Mouse (Mus musculus): Measurements from ENCODE around the gene Ube2j1. TPM values are rescaled to one million over a fixed set of nuclear protein-coding genes. Genes with fewer than 3 reads are reported as not detected.
"Not testable (repeated sequence)": the region's sequence is repeated elsewhere in the genome, so short reads cannot be mapped to it uniquely, and the experiment has no call there.

Ube2j1 gene
- polyA plus RNA-seq, 1 experiment from 2014 or later, result 44.3 TPM

DNA sequence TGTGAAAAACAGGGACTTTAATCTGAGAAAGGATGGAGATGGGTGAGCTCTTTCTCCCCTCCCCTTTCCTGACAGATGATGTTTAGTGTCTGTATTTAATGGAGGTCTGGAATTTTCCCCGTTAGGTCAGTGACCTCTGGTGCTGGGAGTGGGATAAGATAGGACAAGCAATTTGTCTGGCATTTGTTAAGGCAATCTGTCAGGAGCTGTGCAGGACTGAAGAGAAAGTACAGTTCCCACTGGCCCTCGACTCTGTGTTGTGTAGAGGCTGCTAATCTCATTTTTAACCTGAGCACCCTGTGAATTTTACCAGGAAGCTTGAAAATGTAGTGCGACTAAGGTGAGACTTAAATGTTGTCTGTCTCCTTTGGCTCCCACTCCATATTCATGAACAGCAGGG lies 45.5 kb upstream of the Ube2j1 start:
- 15% methylated on average over 3 of the region's 3 CpGs for WGBS
- Histone ChIP-seq H3K9ac (ENCODE audit: low read depth, low read length) (no peak overlapping the region), H3K9me3 (ENCODE audit: control insufficient read depth, low read length) (no peaks in the 10 kb centered on the region), H3K4me1 (replicated peaks; ENCODE audit: control insufficient read depth, insufficient read depth, low read length) (peaks cover 27% of the 10 kb centered on the region), H3K36me3 (ENCODE audit: control insufficient read depth, insufficient read depth, low read length) (no peaks in the 10 kb centered on the region), H3K4me3 (ENCODE audit: low read depth, low read length) (0 out of 2 replicates have a peak overlapping the region, but pooled peaks have one; percentile 22), H3K27me3 (replicated peaks; ENCODE audit: control insufficient read depth, insufficient read depth, low read length) (peaks cover 49% of the 10 kb centered on the region), H3K27ac (ENCODE audit: low read depth, low read length) (no peak overlapping the region), H3K4me2 (peak overlapping the region; percentile 99)
- no peak for ATAC-seq (replicated peaks; ENCODE audit: low FRiP score)
- no peak for DNase-seq (ENCODE audit: low spot score)

DNA sequence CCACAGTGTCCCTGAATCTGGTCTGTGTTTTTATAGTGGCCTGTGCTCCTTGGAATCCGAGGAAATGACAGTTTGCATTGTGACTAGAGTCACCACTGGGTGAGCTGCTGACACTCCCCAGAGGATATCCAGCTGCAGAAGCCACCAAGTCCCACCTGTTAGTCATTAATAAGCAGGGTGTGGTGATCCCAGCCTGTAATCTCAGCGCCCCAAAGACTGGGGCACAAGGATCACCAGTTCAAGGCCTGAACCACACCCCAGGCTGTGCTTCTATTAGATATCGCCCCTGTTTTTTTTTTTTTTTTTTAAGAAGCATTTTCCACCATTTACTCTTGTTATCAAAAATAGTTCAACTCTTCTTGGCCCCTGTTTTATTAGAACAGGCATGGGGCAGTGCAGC lies 44.2 kb upstream of the Ube2j1 start:
- WGBS, result 31% methylated on average over 3 of the region's 3 CpGs
- Histone ChIP-seq H3K4me2 (peak overlapping the region; percentile 99; the same call in 1 of the 2 replicates), H3K9me3 (ENCODE audit: control insufficient read depth, low read length) (no peaks in the 10 kb centered on the region), H3K27me3 (replicated peaks; ENCODE audit: control insufficient read depth, insufficient read depth, low read length) (peaks cover 36% of the 10 kb centered on the region), H3K27ac (ENCODE audit: low read depth, low read length) (peak overlapping the region; percentile 87; the same call in 1 of the 2 replicates), H3K9ac (ENCODE audit: low read depth, low read length) (no peak overlapping the region), H3K36me3 (ENCODE audit: control insufficient read depth, insufficient read depth, low read length) (no peaks in the 10 kb centered on the region), H3K4me3 (ENCODE audit: low read depth, low read length) (no peak overlapping the region), H3K4me1 (replicated peaks; ENCODE audit: control insufficient read depth, insufficient read depth, low read length) (peaks cover 21% of the 10 kb centered on the region)
- peak; percentile 96 for ATAC-seq (replicated peaks; ENCODE audit: low FRiP score)
- no peak for DNase-seq (ENCODE audit: low spot score)

DNA sequence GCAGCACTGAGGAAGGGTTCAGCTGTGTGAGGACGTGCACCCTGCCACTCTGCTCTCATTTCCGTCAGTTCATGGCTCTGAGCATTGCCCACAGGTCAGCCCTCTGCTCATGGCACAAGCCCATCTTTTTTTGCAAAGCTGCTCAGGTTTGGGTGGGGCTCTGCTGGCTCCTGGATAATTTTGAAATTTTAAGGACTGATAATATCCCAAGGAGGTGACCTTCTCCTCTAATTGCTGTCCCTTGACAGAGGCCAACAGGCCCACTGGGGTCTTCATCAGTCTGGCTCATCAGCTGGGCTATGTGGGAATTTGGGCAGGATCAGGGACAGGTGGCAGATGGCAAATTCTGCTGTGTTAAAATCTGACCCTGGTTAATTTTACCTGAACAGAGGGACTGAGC lies 41.9 kb upstream of the Ube2j1 start:
- no peaks in the 10 kb centered on the region for H3K36me3 ChIP-seq (ENCODE audit: control insufficient read depth, insufficient read depth, low read length)
- no peak overlapping the region for H3K27ac ChIP-seq (ENCODE audit: low read depth, low read length)
- H3K4me2 ChIP-seq, result no peak overlapping the region
- no peak for ATAC-seq (replicated peaks; ENCODE audit: low FRiP score)
- 72% methylated on average over 2 of the region's 2 CpGs for WGBS
- DNase-seq (ENCODE audit: low spot score), result no peak
- H3K27me3 ChIP-seq (replicated peaks; ENCODE audit: control insufficient read depth, insufficient read depth, low read length), result peaks cover 13% of the 10 kb centered on the region
- H3K4me3 ChIP-seq (ENCODE audit: low read depth, low read length), result no peak overlapping the region
- H3K9me3 ChIP-seq (ENCODE audit: control insufficient read depth, low read length), result no peaks in the 10 kb centered on the region
- no peak overlapping the region for H3K9ac ChIP-seq (ENCODE audit: low read depth, low read length)
- H3K4me1 ChIP-seq (replicated peaks; ENCODE audit: control insufficient read depth, insufficient read depth, low read length), result peaks cover 11% of the 10 kb centered on the region

DNA sequence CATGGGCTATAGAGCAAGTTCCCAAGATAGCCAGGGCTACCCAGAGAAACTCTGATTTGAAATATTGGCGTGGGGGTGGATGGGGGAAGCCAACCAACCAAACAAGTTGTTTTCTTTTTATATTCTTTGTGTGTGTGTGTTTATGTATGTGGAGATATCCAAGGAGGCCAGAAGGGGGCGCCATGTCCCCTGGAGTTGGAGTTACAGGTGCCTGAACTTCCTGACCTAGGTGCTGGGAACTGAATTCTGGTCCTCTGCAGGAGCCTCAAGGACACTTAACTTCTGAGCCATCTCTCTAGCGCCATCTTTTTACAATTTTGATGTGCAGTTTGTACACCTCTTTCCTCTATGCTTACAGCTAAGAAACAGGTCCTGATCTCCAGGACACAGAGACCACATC lies 37.0 kb upstream of the Ube2j1 start:
- WGBS, result 63% methylated on average over 3 of the region's 3 CpGs
- no peaks in the 10 kb centered on the region; the same call in 1 of the 2 replicates for H3K4me1 ChIP-seq (replicated peaks; ENCODE audit: control insufficient read depth, insufficient read depth, low read length)
- ATAC-seq (replicated peaks; ENCODE audit: low FRiP score), result no peak

DNA sequence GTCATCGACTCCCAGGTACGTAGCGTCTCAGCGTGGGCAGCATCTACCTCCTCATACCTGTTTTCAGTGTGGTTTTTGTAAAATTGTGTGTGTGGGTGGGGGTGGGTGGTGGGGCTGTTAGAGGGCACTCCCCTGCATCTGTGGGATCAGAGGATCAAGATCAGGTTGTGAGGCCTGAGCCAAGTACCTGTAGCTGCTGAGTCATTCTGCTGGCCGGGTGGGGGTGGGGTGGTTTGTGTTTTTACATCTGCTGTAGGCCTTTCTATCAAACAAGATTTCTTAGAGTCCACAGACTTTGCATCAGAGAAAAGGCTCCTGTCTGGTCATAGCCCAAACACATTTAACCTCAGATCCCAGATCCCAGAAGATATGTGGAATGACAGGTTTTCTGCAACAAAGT lies 35.1 kb upstream of the Ube2j1 start:
- Histone ChIP-seq H3K36me3 (ENCODE audit: control insufficient read depth, insufficient read depth, low read length) (no peaks in the 10 kb centered on the region), H3K4me3 (ENCODE audit: low read depth, low read length) (no peak overlapping the region), H3K4me1 (replicated peaks; ENCODE audit: control insufficient read depth, insufficient read depth, low read length) (no peaks in the 10 kb centered on the region), H3K27ac (ENCODE audit: low read depth, low read length) (no peak overlapping the region), H3K27me3 (replicated peaks; ENCODE audit: control insufficient read depth, insufficient read depth, low read length) (no peaks in the 10 kb centered on the region), H3K4me2 (no peak overlapping the region), H3K9ac (ENCODE audit: low read depth, low read length) (no peak overlapping the region), H3K9me3 (ENCODE audit: control insufficient read depth, low read length) (no peaks in the 10 kb centered on the region)
- 87% methylated on average over 5 of the region's 5 CpGs for WGBS
- ATAC-seq (replicated peaks; ENCODE audit: low FRiP score), result no peak
- no peak for DNase-seq (ENCODE audit: low spot score)

More for the DNA sequence above, 37.0 kb upstream of the Ube2j1 start:
- Histone ChIP-seq H3K4me2 (no peak overlapping the region), H3K27me3 (replicated peaks; ENCODE audit: control insufficient read depth, insufficient read depth, low read length) (no peaks in the 10 kb centered on the region; the same call in 1 of the 2 replicates), H3K9ac (ENCODE audit: low read depth, low read length) (no peak overlapping the region), H3K36me3 (ENCODE audit: control insufficient read depth, insufficient read depth, low read length) (no peaks in the 10 kb centered on the region), H3K9me3 (ENCODE audit: control insufficient read depth, low read length) (no peaks in the 10 kb centered on the region), H3K4me3 (ENCODE audit: low read depth, low read length) (no peak overlapping the region), H3K27ac (ENCODE audit: low read depth, low read length) (no peak overlapping the region)
- no peak for DNase-seq (ENCODE audit: low spot score)

DNA sequence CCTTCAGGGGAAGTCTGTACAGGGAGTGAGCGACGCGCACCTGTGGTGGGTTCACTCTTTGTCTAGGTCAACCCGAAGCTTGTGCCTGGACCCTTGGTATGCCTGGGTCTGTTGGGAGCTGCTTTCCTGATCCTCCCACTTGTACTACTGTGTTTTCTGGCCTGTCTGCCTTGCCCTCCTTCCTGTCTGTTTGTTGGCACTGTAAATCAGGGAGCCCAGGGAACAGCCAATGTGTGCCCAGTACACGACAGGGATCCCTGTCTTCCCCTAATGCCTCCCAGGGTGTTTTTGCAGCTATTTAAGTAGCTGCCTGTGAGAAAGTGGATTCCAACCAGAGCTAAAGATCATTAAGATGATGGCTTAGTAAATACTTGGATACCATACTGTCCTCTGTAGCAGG lies 33.6 kb upstream of the Ube2j1 start:
- no peaks in the 10 kb centered on the region for H3K4me1 ChIP-seq (replicated peaks; ENCODE audit: control insufficient read depth, insufficient read depth, low read length)
- H3K27ac ChIP-seq (ENCODE audit: low read depth, low read length), result no peak overlapping the region
- H3K36me3 ChIP-seq (ENCODE audit: control insufficient read depth, insufficient read depth, low read length), result no peaks in the 10 kb centered on the region
- ATAC-seq (replicated peaks; ENCODE audit: low FRiP score) (no peak), DNase-seq (ENCODE audit: low spot score) (no peak)
- H3K4me2 ChIP-seq, result no peak overlapping the region
- H3K27me3 ChIP-seq (replicated peaks; ENCODE audit: control insufficient read depth, insufficient read depth, low read length), result no peaks in the 10 kb centered on the region
- no peak overlapping the region for H3K9ac ChIP-seq (ENCODE audit: low read depth, low read length)
- H3K9me3 ChIP-seq (ENCODE audit: control insufficient read depth, low read length), result no peaks in the 10 kb centered on the region
- H3K4me3 ChIP-seq (ENCODE audit: low read depth, low read length), result no peak overlapping the region
- WGBS, result 86% methylated on average over 5 of the region's 5 CpGs

DNA sequence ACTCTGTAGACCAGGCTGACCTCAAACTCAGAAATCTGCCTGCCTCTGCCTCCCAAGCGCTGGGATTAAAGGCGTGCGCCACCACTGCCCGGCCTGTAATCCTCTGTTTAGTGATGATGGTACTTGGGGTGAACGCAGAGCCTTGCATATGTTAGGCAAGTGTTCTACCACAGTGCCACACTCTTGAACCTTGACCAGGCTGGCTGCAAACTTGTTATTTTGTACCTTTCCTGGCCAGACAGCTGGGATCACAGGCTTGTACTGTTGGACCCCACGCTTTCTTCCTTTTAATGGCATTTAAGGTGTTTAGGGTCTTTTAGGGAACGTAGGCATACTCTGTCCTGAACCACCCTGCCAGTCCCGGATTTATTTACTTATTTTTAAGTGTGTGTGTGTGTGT lies 32.2 kb upstream of the Ube2j1 start:
- DNase-seq (ENCODE audit: low spot score), result no peak
- no peak overlapping the region for H3K4me3 ChIP-seq (ENCODE audit: low read depth, low read length)
- no peaks in the 10 kb centered on the region for H3K36me3 ChIP-seq (ENCODE audit: control insufficient read depth, insufficient read depth, low read length)
- no peaks in the 10 kb centered on the region; the same call in 1 of the 2 replicates for H3K27me3 ChIP-seq (replicated peaks; ENCODE audit: control insufficient read depth, insufficient read depth, low read length)
- H3K9me3 ChIP-seq (ENCODE audit: control insufficient read depth, low read length), result no peaks in the 10 kb centered on the region
- ATAC-seq (replicated peaks; ENCODE audit: low FRiP score), result no peak
- no peak overlapping the region for H3K9ac ChIP-seq (ENCODE audit: low read depth, low read length)
- no peak overlapping the region for H3K27ac ChIP-seq (ENCODE audit: low read depth, low read length)
- H3K4me2 ChIP-seq, result no peak overlapping the region
- 93% methylated on average over 8 of the region's 8 CpGs for WGBS
- no peaks in the 10 kb centered on the region for H3K4me1 ChIP-seq (replicated peaks; ENCODE audit: control insufficient read depth, insufficient read depth, low read length)

DNA sequence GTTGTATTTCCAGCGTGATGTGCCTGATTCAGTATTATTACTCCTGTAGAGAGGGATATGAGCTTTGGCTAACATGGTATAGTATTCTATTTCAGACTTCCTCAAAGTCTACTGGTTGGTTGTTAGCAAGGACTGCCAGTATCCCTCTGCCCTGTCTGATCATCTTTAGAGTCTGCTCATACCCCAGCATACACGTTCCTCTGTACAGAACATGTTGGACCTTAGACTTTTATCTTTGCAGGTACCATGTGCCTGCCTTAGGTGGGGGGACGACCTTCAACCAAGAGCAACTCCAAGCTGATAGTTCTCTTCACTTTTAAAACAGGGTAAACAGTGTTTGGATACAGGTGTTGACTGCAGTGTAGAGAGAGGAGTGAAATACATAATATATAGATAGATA lies 29.1 kb upstream of the Ube2j1 start:
- no peaks in the 10 kb centered on the region for H3K9me3 ChIP-seq (ENCODE audit: control insufficient read depth, low read length)
- no peaks in the 10 kb centered on the region for H3K4me1 ChIP-seq (replicated peaks; ENCODE audit: control insufficient read depth, insufficient read depth, low read length)
- WGBS, result 71% methylated on average over 3 of the region's 3 CpGs
- DNase-seq (ENCODE audit: low spot score), result no peak
- H3K36me3 ChIP-seq (ENCODE audit: control insufficient read depth, insufficient read depth, low read length), result no peaks in the 10 kb centered on the region
- no peak overlapping the region for H3K27ac ChIP-seq (ENCODE audit: low read depth, low read length)
- H3K9ac ChIP-seq (ENCODE audit: low read depth, low read length), result no peak overlapping the region
- no peaks in the 10 kb centered on the region; the same call in 1 of the 2 replicates for H3K27me3 ChIP-seq (replicated peaks; ENCODE audit: control insufficient read depth, insufficient read depth, low read length)
- no peak overlapping the region for H3K4me2 ChIP-seq
- ATAC-seq (replicated peaks; ENCODE audit: low FRiP score), result no peak
- H3K4me3 ChIP-seq (ENCODE audit: low read depth, low read length), result no peak overlapping the region

DNA sequence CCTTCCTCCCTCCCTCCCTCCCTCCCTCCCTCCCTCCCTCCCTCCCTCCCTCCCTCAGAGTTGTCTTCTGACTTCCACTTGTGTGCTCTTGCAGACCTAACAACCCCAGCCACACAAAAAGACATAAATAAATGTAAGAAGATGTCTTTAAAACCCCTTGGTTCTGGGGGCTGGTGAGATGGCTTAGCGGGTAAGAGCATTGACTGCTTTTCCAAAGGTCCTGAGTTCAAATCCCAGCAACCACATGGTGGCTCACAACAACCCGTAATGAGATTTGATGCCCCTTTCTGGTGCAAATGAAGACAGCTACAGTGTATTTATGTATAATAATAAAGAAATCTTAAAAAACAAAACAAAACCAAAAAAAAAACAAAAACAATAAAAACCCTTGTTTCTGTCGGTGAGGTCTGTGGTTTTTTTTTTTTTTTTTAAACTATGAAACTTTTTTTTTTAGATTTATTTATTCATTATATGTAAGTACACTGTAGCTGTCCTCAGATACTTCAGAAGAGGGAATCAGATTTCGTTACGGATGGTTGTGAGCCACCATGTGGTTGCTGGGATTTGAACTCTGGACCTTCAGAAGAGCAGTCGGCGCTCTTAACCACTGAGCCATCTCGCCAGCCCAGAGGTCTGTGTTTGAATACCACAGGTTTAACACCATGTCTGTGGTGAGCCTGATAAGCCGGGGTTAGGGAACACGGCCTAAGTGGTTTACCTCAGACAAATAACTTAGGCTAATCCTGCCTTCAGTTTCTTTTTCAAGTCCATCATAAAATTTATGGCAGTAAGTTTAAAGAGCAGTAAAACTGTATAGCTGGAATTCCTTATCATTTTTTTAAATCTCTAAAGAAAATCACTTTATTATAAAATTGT lies 25.4 kb upstream of the Ube2j1 start:
- not testable (repeated sequence) for H3K4me2 ChIP-seq; H3K4me3 ChIP-seq (ENCODE audit: low read depth, low read length); H3K27me3 ChIP-seq (replicated peaks; ENCODE audit: control insufficient read depth, insufficient read depth, low read length); DNase-seq (ENCODE audit: low spot score); ATAC-seq (replicated peaks; ENCODE audit: low FRiP score); H3K36me3 ChIP-seq (ENCODE audit: control insufficient read depth, insufficient read depth, low read length); H3K4me1 ChIP-seq (replicated peaks; ENCODE audit: control insufficient read depth, insufficient read depth, low read length); H3K9me3 ChIP-seq (ENCODE audit: control insufficient read depth, low read length); H3K27ac ChIP-seq (ENCODE audit: low read depth, low read length); H3K9ac ChIP-seq (ENCODE audit: low read depth, low read length)
- 73% methylated on average over 10 of the region's 10 CpGs for WGBS
